Mouse (Mus musculus) yolk sac, embryonic 10.5 days (tissue): ENCODE data around the gene Faf1.

Experiments used
- DNase-seq: peaks from one replicate; pipeline ENCODE4 v3.0.0-alpha.2; 2017; ENCODE audit warnings: low spot score

Gene Faf1

GRCm38 (mm10) chr4:109782577-109783114 lies 106.3 kb downstream of the Faf1 start:
- no peak for DNase-seq

DNA sequence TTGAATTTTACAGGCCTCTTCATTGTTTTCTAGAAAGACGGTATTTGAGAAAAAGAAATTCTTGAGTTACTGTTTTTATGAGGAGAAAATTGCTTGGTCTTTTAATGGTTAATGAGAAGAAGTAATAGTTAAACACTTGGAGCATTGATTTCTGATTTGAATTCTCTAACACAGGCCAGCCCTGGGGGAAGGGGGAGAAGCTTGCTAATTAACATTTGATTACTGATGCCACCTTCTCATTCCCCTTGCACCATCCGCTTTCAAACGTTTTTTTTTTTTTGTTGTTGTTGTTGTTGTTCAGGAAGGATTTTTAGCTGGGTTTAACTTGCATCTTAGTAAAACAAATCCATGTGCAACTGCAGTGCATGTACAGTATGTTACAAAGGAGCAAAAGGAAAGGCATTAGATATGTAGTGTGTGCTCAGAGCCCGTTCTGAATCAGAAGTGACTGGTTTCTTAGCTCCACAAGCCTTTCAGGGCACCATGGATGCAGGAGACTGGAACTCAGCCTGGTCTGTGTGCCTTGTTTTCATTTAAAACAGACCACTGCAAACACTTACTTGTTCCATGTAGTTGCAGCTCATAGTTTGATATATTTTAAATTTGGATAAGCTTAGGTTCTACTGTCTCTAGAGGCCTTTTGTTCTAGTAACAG lies 113.1 kb downstream of the Faf1 start:
- no peak for DNase-seq

- no peak for DNase-seq
These were observed 115.9 kb downstream of the Faf1 start for GRCm38 (mm10) chr4:109792331-109792730.

DNA sequence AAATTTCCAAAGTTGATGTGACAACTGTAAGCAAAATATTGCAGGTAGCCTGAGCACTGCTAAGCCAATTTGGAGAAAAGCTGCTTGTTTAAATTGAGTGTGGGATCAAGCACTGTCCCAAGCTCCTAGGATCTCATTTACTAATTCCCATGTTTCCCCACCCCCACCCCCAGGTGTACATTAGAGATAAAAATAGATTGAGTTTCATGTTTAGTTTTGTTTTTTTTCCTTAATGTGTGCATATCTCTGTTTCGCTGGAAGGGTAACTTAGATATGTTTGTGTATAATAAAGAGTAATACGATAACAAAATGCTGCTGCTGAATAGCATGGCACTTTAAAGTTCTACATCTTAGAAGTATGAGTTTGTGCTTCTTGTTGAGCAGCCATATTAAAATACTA lies 116.7 kb downstream of the Faf1 start:
- DNase-seq, result no peak

DNA sequence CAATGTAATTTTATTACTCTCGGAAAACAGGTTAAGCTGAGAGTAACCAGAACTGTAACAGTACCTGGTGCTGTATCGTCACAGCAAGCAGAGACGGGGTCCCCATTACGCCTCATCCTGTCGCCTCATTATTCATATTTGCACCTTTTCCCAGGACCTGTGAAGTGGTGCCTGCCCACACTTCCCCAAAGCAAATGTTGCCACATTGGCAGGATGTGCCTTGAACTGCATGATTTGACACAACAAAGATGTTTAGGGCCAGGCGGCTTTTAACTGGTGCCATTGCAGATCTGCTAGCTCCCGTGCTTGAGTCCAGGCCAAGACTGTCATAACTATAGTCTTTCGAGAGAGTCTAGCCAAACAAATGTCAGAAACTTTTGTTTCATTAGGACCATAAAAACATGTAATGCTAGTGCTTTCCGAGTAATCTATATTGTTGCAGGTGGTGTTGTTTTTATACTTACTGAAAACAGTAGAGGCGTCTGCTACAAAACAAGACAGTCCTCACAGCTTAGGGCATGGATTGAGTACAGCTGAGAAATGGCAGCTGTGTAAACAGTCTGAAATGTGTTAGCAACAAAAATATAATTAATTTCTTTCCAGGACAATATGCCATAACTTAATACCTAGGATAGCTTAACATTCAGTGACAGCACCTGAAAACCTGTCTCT lies 121.3 kb downstream of the Faf1 start:
- DNase-seq, result no peak

- no peak for DNase-seq
These were observed 130.0 kb downstream of the Faf1 start for GRCm38 (mm10) chr4:109806408-109806807.

DNA sequence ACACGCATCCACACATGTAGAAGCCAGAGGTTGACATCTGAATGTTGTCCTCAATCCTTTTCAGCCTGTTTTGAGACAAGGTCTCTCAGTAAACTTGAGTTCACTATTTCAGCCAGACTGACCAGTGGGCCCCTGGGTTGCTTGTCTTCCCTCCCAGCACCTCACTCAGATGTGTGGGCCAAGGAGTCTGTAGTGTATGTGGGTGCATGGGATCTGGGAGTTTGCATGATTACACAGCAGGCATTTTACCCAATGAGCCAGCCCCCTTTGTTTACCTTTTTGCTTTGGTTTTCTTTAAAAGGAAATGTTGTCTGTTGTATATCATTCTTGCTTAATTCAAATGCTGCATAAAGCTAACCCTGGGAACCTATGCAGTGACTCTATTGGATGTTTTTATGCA lies 138.8 kb downstream of the Faf1 start:
- DNase-seq, result no peak

DNA sequence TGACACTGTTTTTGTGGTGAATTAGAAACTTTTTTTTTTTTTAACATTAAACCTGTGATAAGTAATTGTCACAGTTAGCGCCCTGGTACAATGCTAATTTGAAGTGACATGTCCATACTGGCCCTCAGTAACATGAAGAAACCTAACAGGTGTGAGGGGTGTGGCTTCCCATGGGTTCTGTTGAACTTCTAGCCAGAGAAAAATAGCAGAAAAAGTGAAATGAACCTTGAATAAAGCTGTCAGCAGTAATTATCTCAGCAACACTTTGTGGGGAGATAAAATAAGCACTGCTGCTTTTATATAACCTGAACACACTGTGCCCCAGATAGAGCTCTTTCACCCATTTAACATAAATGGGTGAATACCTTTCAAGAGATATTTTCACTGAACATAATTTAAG lies 139.2 kb downstream of the Faf1 start:
- no peak for DNase-seq

DNA sequence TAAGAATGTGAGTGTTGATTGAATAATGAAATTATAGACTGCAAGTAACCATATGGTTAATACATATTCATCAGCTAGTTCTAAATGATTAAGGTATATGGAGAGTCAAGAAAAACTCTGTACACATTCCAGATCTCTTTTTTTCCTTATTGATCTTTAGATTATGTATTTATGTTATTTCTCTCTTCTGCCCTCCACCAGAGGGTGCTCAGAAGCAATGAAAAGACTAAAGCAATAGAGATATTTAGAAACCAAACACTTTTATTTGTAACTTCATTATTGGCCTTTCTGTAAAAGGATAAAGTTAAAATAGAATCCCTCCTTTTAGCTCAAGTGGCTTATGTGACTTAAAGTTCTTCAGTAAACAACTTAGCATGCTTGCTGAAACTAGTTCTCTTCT lies 143.1 kb downstream of the Faf1 start:
- no peak for DNase-seq

GRCm38 (mm10) chr4:109829800-109830199 lies 153.4 kb downstream of the Faf1 start:
- no peak for DNase-seq

DNA sequence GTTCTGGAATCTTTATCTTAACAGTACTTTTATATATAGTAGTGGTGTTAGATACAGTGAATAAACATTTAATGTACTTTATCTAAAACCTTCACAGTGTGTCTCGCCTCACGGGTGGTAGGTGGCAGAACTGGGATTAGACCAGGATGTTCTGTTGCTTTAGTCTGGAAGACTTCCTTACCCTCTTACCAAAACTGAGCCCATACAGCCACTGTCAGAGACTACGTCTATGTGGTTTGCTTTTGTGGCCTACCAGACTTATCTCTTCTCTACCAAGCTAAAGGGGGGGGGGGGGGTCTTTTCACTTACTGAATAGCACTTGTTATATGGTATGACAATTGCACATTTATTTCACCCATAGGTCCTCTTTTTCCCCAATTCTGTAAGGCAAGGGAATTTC lies 181.5 kb downstream of the Faf1 start:
- DNase-seq, result no peak

DNA sequence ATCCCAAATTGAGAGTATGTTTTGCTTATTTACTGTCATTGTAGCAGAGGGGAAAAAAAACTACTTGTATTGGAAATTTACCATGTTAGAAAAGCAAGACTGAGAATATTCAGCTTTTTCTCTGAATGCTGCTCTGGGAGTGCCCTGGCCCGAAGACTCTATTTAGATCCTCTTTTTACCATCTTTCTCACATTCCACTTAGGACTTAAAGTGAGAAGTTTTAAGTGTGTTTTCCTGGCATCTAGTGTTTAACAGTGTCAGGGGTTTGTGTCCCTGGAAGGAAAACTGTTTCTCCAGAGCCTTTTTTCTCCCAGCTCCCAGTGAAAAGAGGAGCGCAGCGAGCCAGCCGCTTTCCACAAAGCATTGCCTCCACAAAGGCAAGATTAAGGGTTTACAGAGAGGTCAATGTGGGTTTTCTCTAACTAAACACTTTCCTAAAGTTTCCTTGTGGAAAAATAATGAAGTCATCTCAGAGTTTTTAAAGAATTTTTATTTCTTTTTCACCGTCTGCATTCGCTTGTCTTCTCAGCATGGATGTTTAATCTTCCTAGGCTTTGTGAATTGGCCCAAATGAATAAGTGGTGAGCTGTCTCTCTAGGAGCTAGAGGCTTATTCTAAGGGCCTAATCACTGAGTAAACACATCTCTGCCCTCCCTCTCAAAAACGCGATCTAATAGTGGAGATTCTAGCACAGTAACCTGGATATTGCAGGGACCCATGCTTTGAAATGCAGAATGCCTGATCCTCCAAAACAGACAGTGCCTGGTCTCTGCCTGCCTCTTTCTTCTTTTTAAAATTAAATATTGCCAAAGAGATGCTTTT lies 182.4 kb downstream of the Faf1 start:
- no peak for DNase-seq

GRCm38 (mm10) chr4:109859401-109859800 lies 183.0 kb downstream of the Faf1 start:
- DNase-seq, result no peak

GRCm38 (mm10) chr4:109860256-109860655 lies 183.9 kb downstream of the Faf1 start:
- DNase-seq, result no peak

GRCm38 (mm10) chr4:109862271-109862670 lies 185.9 kb downstream of the Faf1 start:
- no peak for DNase-seq

DNA sequence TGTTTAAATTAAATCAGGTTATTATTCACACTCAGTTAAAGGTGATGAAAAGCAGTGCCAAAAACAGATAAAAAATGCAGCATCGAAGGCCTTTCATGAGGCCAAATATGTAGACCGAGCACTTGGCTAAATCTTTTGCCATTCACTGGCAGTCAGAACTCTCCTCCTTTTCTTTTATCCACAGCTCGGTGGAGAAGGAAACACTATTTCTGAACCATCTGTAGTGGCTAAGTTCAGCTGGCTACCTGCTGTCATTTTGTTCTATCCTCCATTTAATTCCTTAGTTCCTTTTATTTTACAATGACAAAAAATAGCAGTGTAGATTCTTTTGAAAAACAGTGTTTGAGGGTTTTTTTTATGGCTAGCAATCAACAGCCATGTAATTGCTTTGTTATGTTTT lies 186.6 kb downstream of the Faf1 start:
- no peak for DNase-seq

GRCm38 (mm10) chr4:109868897-109869484 lies 192.6 kb downstream of the Faf1 start:
- no peak for DNase-seq

DNA sequence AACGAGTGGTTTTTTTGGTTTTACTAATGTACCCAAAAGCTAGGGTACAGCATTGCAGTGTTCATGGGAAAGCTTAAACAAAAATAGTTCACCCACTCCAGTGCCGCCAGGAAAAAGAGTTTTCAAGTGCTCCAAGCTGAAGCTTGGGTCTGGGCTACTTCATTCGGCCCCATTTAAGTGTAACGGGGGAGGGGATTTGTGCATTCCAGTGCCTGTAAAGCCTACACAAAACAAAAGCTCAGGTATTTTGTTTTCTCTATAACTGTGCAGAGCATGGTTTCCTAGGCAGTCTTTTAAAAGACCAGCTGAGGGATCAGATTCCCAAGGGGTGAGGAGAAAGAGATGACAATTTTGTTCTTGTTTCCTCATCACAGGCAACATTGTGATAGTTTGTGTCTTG lies 207.9 kb downstream of the Faf1 start:
- no peak for DNase-seq

GRCm38 (mm10) chr4:109887856-109888357 lies 211.5 kb downstream of the Faf1 start:
- DNase-seq, result no peak

DNA sequence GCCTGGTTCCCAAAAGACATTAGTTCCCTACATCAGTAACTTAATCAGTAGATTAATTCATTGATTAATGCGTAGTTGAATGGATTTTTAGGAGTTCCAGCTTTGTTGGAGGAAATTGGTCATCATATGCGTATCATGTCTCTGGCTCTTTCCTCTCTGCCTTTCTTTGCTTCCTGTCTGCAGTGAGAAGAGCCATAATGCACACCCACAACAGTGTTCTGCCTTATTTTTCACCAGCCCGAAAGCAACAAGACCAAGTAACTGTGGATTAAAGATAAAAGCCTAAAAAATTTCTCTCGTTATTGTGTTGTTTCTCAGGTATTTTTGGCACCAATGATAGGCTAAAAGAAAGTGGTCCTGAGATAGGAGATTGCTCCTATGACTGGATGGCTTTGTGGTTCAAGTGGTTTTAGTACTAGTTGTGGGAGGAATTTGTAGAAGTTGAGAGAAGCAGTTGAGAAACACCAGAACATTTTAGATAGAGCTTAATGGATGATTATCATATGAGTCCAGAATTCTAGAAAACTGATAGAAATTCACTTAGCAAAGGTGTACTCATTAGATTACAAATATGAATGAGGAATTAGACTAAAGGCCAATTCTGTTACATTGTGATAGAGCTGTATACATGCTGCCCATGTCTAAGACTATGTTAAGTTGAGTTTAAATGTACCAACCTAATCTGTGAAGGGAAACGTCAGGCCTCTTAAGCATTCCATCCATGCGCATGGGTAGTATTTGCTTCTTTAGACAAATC lies 221.6 kb downstream of the Faf1 start:
- DNase-seq, result no peak

GRCm38 (mm10) chr4:109901076-109901475 lies 224.7 kb downstream of the Faf1 start:
- DNase-seq, result no peak

DNA sequence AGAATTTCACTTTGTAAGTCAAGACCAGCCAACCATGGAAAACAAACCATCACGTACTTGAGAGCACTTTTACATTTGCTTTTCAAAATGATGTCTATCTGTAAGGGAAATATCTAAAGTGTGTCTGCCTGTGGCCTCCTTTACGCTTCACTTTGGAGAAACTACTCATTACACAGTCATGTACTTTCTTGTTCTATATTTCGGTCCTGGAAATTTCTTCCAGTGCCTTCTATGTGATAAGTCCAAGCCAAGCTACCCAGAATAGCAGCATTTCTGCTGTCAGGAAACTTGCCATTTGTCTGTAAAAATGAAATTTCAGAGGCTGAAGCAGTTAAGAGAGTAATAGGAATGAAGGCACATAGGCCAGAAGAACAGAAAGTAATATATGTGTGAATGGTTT lies 228.1 kb downstream of the Faf1 start:
- no peak for DNase-seq
